Mouse (Mus musculus) hindbrain, embryonic 15.5 days (tissue): ENCODE data around the gene Gm20388. TPM values are rescaled to one million over a fixed set of nuclear protein-coding genes. Genes with fewer than 3 reads are reported as not detected.
"Not testable (repeated sequence)": the region's sequence is repeated elsewhere in the genome, so short reads cannot be mapped to it uniquely, and the experiment has no call there.

Experiments
- ATAC-seq: fragments of 200-750 bp; cut with Nextera tagmentation; 2 replicates; pipeline ENCODE4 v1.8.0; 2017; ENCODE audit warnings: low read depth, moderate number of reproducible peaks, moderate TSS enrichment; ENCODE audit not compliant: low FRiP score
- H3K27ac ChIP-seq: fragments of 300-500 bp; sonication (generic); replicated peaks from 2 replicates; pipeline ENCODE4 v1.5.1; 2015; ENCODE audit warnings: mild to moderate bottlenecking, inconsistent platforms
- H3K27me3 ChIP-seq: fragments of 300-500 bp; sonication (generic); 2 replicates; pipeline ENCODE4 v1.6.1; 2015; ENCODE audit warnings: control low read depth, inconsistent platforms
- H3K36me3 ChIP-seq: fragments of 300-500 bp; sonication (generic); 2 replicates; pipeline ENCODE4 v1.6.1; 2015; ENCODE audit warnings: control low read depth, inconsistent platforms
- H3K4me1 ChIP-seq: fragments of 300-500 bp; sonication (generic); replicated peaks from 2 replicates; pipeline ENCODE4 v1.6.1; 2015; ENCODE audit warnings: control low read depth, inconsistent platforms
- H3K4me2 ChIP-seq: fragments of 300-500 bp; sonication (generic); 2 replicates; pipeline ENCODE4 v1.6.1; 2015; ENCODE audit warnings: moderate library complexity, mild to moderate bottlenecking, inconsistent platforms
- H3K4me3 ChIP-seq: fragments of 300-500 bp; sonication (generic); 2 replicates; pipeline ENCODE4 v1.5.1; 2015; ENCODE audit warnings: mild to moderate bottlenecking, inconsistent platforms
- H3K9ac ChIP-seq: fragments of 300-500 bp; sonication (generic); 2 replicates; pipeline ENCODE4 v1.6.1; 2015; ENCODE audit warnings: inconsistent platforms
- H3K9me3 ChIP-seq: fragments of 300-500 bp; sonication (generic); 2 replicates; pipeline ENCODE4 v1.6.1; 2016; ENCODE audit warnings: control low read depth, inconsistent platforms
- WGBS: fragments of 180-500 bp; shearing (Covaris S2); methylation state at CpG from one replicate; pipeline ENCODE4 v1.1.7; 2015; 5-methylcytosine and 5-hydroxymethylcytosine counted together
- polyA plus RNA-seq: library from polyadenylated mRNA; unstranded; fragments of >200 nt; fragmentation: Nextera tagmentation; extraction: Ambion mirVana; gene quantifications from 2 replicates; pipeline ENCODE4 v1.2.1, GENCODE M21; 2015

Gene Gm20388
- polyA plus RNA-seq, 1 experiment from 2014 or later: 5.4 TPM

- Histone ChIP-seq H3K4me3 (no peak overlapping the region), H3K27me3 (no peaks in the 10 kb centered on the region), H3K4me2 (no peak overlapping the region), H3K9me3 (no peaks in the 10 kb centered on the region), H3K9ac (no peak overlapping the region), H3K27ac (no peak overlapping the region), H3K4me1 (no peaks in the 10 kb centered on the region), H3K36me3 (no peaks in the 10 kb centered on the region)
- ATAC-seq: no peak
- 87% methylated on average over 14 of the region's 14 CpGs for WGBS
These were observed 1514.0 kb downstream of the Gm20388 start for GRCm38 (mm10) chr8:121424600-121424999.

- no peak overlapping the region for H3K4me3 ChIP-seq
- no peak overlapping the region for H3K9ac ChIP-seq
- H3K27ac ChIP-seq: no peak overlapping the region
- H3K27me3 ChIP-seq: 0 out of 2 replicates have a peak, but pooled peaks cover 7% of the 10 kb centered on the region
- peaks cover 7% of the 10 kb centered on the region; the same call in 1 of the 2 replicates for H3K4me1 ChIP-seq
- H3K4me2 ChIP-seq: no peak overlapping the region
- H3K9me3 ChIP-seq: no peaks in the 10 kb centered on the region
- WGBS: 79% methylated on average over 8 of the region's 8 CpGs
- no peaks in the 10 kb centered on the region for H3K36me3 ChIP-seq
- no peak for ATAC-seq
These were observed 1520.9 kb downstream of the Gm20388 start for GRCm38 (mm10) chr8:121431499-121431898.

- H3K36me3 ChIP-seq: no peaks in the 10 kb centered on the region
- H3K4me3 ChIP-seq: no peak overlapping the region
- 0 out of 2 replicates have a peak, but pooled peaks cover 7% of the 10 kb centered on the region for H3K27me3 ChIP-seq
- H3K9me3 ChIP-seq: no peaks in the 10 kb centered on the region
- H3K4me2 ChIP-seq: 0 out of 2 replicates have a peak overlapping the region, but pooled peaks have one; percentile 1
- no peak overlapping the region for H3K9ac ChIP-seq
- no peak overlapping the region for H3K27ac ChIP-seq
- WGBS: 8% methylated on average over 17 of the region's 17 CpGs
- H3K4me1 ChIP-seq: peaks cover 13% of the 10 kb centered on the region; the same call in 1 of the 2 replicates
- peak; percentile 6; the same call in 1 of the 2 replicates for ATAC-seq
These were observed 1522.8 kb downstream of the Gm20388 start for GRCm38 (mm10) chr8:121433466-121433865.

- no peaks in the 10 kb centered on the region for H3K36me3 ChIP-seq
These were observed 1526.0 kb downstream of the Gm20388 start for GRCm38 (mm10) chr8:121436656-121437055.

GRCm38 (mm10) chr8:121437506-121437905, 1526.9 kb downstream of the Gm20388 start:
- Histone ChIP-seq H3K36me3 (no peaks in the 10 kb centered on the region), H3K27me3 (0 out of 2 replicates have a peak, but pooled peaks cover 2% of the 10 kb centered on the region), H3K27ac (no peak overlapping the region), H3K4me3 (no peak overlapping the region), H3K9me3 (no peaks in the 10 kb centered on the region), H3K9ac (no peak overlapping the region), H3K4me1 (peaks cover 13% of the 10 kb centered on the region; the same call in 1 of the 2 replicates), H3K4me2 (no peak overlapping the region)
- ATAC-seq: no peak
- 72% methylated on average over 6 of the region's 6 CpGs for WGBS

More at GRCm38 (mm10) chr8:121436656-121437055, 1526.0 kb downstream of the Gm20388 start:
- Histone ChIP-seq H3K9me3 (no peaks in the 10 kb centered on the region), H3K4me2 (no peak overlapping the region), H3K27ac (no peak overlapping the region), H3K27me3 (0 out of 2 replicates have a peak, but pooled peaks cover 7% of the 10 kb centered on the region), H3K4me3 (no peak overlapping the region), H3K9ac (no peak overlapping the region), H3K4me1 (peaks cover 13% of the 10 kb centered on the region; the same call in 1 of the 2 replicates)
- 67% methylated on average over 5 of the region's 5 CpGs for WGBS
- ATAC-seq: no peak

GRCm38 (mm10) chr8:121438111-121438510, 1527.5 kb downstream of the Gm20388 start:
- no peak for ATAC-seq
- Histone ChIP-seq H3K27ac (no peak overlapping the region), H3K9me3 (no peaks in the 10 kb centered on the region), H3K4me1 (peaks cover 11% of the 10 kb centered on the region; the same call in 1 of the 2 replicates), H3K27me3 (no peaks in the 10 kb centered on the region), H3K4me3 (no peak overlapping the region), H3K9ac (no peak overlapping the region), H3K4me2 (no peak overlapping the region), H3K36me3 (no peaks in the 10 kb centered on the region)
- WGBS: 24% methylated on average over 6 of the region's 6 CpGs

GRCm38 (mm10) chr8:121439351-121439750, 1528.7 kb downstream of the Gm20388 start:
- Histone ChIP-seq H3K9ac (no peak overlapping the region), H3K27ac (no peak overlapping the region), H3K4me3 (no peak overlapping the region), H3K4me2 (no peak overlapping the region), H3K27me3 (no peaks in the 10 kb centered on the region), H3K4me1 (0 out of 2 replicates have a peak, but pooled peaks cover 6% of the 10 kb centered on the region), H3K36me3 (no peaks in the 10 kb centered on the region), H3K9me3 (no peaks in the 10 kb centered on the region)
- ATAC-seq: no peak
- 72% methylated on average over 4 of the region's 4 CpGs for WGBS

- H3K27ac ChIP-seq: no peak overlapping the region
- 63% methylated on average over 7 of the region's 7 CpGs for WGBS
- no peaks in the 10 kb centered on the region for H3K36me3 ChIP-seq
- H3K4me1 ChIP-seq: 0 out of 2 replicates have a peak, but pooled peaks cover under 1% of the 10 kb centered on the region
- no peak overlapping the region for H3K9ac ChIP-seq
- ATAC-seq: no peak
- no peak overlapping the region for H3K4me3 ChIP-seq
- H3K4me2 ChIP-seq: no peak overlapping the region
- H3K27me3 ChIP-seq: no peaks in the 10 kb centered on the region
- no peaks in the 10 kb centered on the region for H3K9me3 ChIP-seq
These were observed 1532.7 kb downstream of the Gm20388 start for GRCm38 (mm10) chr8:121443361-121443760.

- H3K27ac ChIP-seq, H3K36me3 ChIP-seq, H3K9ac ChIP-seq, ATAC-seq, H3K9me3 ChIP-seq, H3K27me3 ChIP-seq, H3K4me1 ChIP-seq, H3K4me3 ChIP-seq, H3K4me2 ChIP-seq: not testable (repeated sequence)
- WGBS: 95% methylated on average over 1 of the region's 1 CpGs
These were observed 1533.9 kb downstream of the Gm20388 start for GRCm38 (mm10) chr8:121444521-121444920.

GRCm38 (mm10) chr8:121445027-121445471, 1534.4 kb downstream of the Gm20388 start:
- Histone ChIP-seq H3K4me3 (no peak overlapping the region), H3K27ac (no peak overlapping the region), H3K27me3 (no peaks in the 10 kb centered on the region), H3K4me1 (no peaks in the 10 kb centered on the region), H3K9me3 (no peaks in the 10 kb centered on the region), H3K36me3 (no peaks in the 10 kb centered on the region), H3K4me2 (no peak overlapping the region), H3K9ac (no peak overlapping the region)
- no peak for ATAC-seq
- 82% methylated on average over 10 of the region's 10 CpGs for WGBS

- no peaks in the 10 kb centered on the region for H3K4me1 ChIP-seq
- WGBS: 86% methylated on average over 12 of the region's 12 CpGs
- H3K36me3 ChIP-seq: no peaks in the 10 kb centered on the region
- no peak for ATAC-seq
- H3K4me2 ChIP-seq: no peak overlapping the region
- no peak overlapping the region for H3K9ac ChIP-seq
- no peak overlapping the region for H3K4me3 ChIP-seq
- no peaks in the 10 kb centered on the region for H3K27me3 ChIP-seq
- no peak overlapping the region for H3K27ac ChIP-seq
- no peaks in the 10 kb centered on the region for H3K9me3 ChIP-seq
These were observed 1535.5 kb downstream of the Gm20388 start for GRCm38 (mm10) chr8:121446133-121446532.

- H3K9me3 ChIP-seq: no peaks in the 10 kb centered on the region
- WGBS: 80% methylated on average over 6 of the region's 6 CpGs
These were observed 1536.2 kb downstream of the Gm20388 start for GRCm38 (mm10) chr8:121446862-121447261.

GRCm38 (mm10) chr8:121450211-121450610, 1539.6 kb downstream of the Gm20388 start:
- no peaks in the 10 kb centered on the region for H3K9me3 ChIP-seq
- no peak for ATAC-seq
- no peaks in the 10 kb centered on the region for H3K27me3 ChIP-seq
- H3K4me3 ChIP-seq: no peak overlapping the region
- 69% methylated on average over 7 of the region's 8 CpGs for whole genome bisulfite sequencing
- no peaks in the 10 kb centered on the region for H3K4me1 ChIP-seq
- no peak overlapping the region for H3K27ac ChIP-seq
- H3K9ac ChIP-seq: no peak overlapping the region
- H3K36me3 ChIP-seq: no peaks in the 10 kb centered on the region
- H3K4me2 ChIP-seq: no peak overlapping the region

More at GRCm38 (mm10) chr8:121446862-121447261, 1536.2 kb downstream of the Gm20388 start:
- Histone ChIP-seq H3K9ac (no peak overlapping the region), H3K4me2 (no peak overlapping the region), H3K27me3 (no peaks in the 10 kb centered on the region), H3K4me3 (no peak overlapping the region), H3K27ac (no peak overlapping the region), H3K36me3 (no peaks in the 10 kb centered on the region), H3K4me1 (no peaks in the 10 kb centered on the region)
- no peak for ATAC-seq
